Mouse (Mus musculus) liver, embryonic 14.5 days (tissue): ENCODE results near the gene H2al1m. TPM values are rescaled to one million over a fixed set of nuclear protein-coding genes. Genes with fewer than 3 reads are reported as not detected.
"Not testable (repeated sequence)": the region's sequence is repeated elsewhere in the genome, so short reads cannot be mapped to it uniquely, and the experiment has no call there.

Source experiments
- ATAC-seq: fragments of 200-750 bp; cut with Nextera tagmentation; 2 replicates; pipeline ENCODE4 v1.8.0; 2017; ENCODE audit warnings: moderate number of reproducible peaks, mild to moderate bottlenecking, moderate library complexity; ENCODE audit not compliant: insufficient read depth
- DNase-seq, 3 experiments: peaks; one replicate each; pipeline ENCODE4 v3.0.0-alpha.2; 2012 to 2013; ENCODE audit warnings: low read depth in 3 of 3, low spot score in 3 of 3
- H3K27ac ChIP-seq: fragments of 300-500 bp; sonication (generic); 2 replicates; pipeline ENCODE4 v1.5.1; 2014; ENCODE audit warnings: moderate library complexity, mild to moderate bottlenecking, control low read depth, inconsistent platforms
- H3K27me3 ChIP-seq: fragments of 300-500 bp; sonication (generic); 2 replicates; pipeline ENCODE4 v1.6.1; 2014; ENCODE audit warnings: mild to moderate bottlenecking, low read length, moderate library complexity; ENCODE audit not compliant: control insufficient read depth, insufficient read depth
- H3K36me3 ChIP-seq: fragments of 300-500 bp; sonication (generic); replicated peaks from 2 replicates; pipeline ENCODE4 v1.6.1; 2014; ENCODE audit warnings: low read depth; ENCODE audit not compliant: control insufficient read depth, insufficient read depth
- H3K4me1 ChIP-seq, 2 experiments: fragments of 200-500 bp in 1 of 2; fragments of 300-500 bp in 1 of 2; sonication (generic) in 1 of 2; replicated peaks; 2 replicates each; pipeline ENCODE4 v1.6.1; 2012 to 2014; ENCODE audit warnings: antibody characterized with exemption in 1 of 2, inconsistent platforms in 1 of 2, low read length in 1 of 2; ENCODE audit not compliant: control insufficient read depth in 2 of 2, insufficient read depth in 2 of 2
- H3K4me2 ChIP-seq: fragments of 300-500 bp; sonication (generic); 2 replicates; pipeline ENCODE4 v1.6.1; 2014; ENCODE audit warnings: low read depth, mild to moderate bottlenecking, control low read depth, moderate library complexity
- H3K4me3 ChIP-seq, 2 experiments: fragments of 200-500 bp in 1 of 2; fragments of 300-500 bp in 1 of 2; sonication (generic) in 1 of 2; 2 replicates each; pipeline ENCODE4 v1.5.1; 2012 to 2014; ENCODE audit warnings: low read depth in 2 of 2, low read length in 2 of 2, mild to moderate bottlenecking in 2 of 2, control low read depth in 1 of 2, inconsistent platforms in 1 of 2, moderate library complexity in 1 of 2; ENCODE audit not compliant: insufficient read depth in 1 of 2
- H3K9ac ChIP-seq: fragments of 300-500 bp; sonication (generic); replicated peaks from 2 replicates; pipeline ENCODE4 v1.6.1; 2014; ENCODE audit warnings: mild to moderate bottlenecking, control low read depth, moderate library complexity
- H3K9me3 ChIP-seq: fragments of 300-500 bp; sonication (generic); 2 replicates; pipeline ENCODE4 v1.6.1; 2016; ENCODE audit warnings: low read length, mixed read lengths; ENCODE audit not compliant: control insufficient read depth
- CTCF ChIP-seq: IDR thresholded peaks from 2 replicates; pipeline ENCODE4 v1.5.1; 2016; ENCODE audit warnings: antibody characterized with exemption, low read depth, control low read depth
- EP300 ChIP-seq: IDR thresholded peaks from 2 replicates; pipeline ENCODE4 v1.6.1; 2016; ENCODE audit warnings: antibody characterized with exemption, low read depth
- WGBS: fragments of 180-500 bp; shearing (Covaris S2); extraction: QIAGEN DNeasy Blood & Tissue Kit; methylation state at CpG from one replicate; pipeline ENCODE4 v1.1.7; 2014; ENCODE audit not compliant: insufficient replicate concordance; 5-methylcytosine and 5-hydroxymethylcytosine counted together
- polyA plus RNA-seq, 2 experiments: library from polyadenylated mRNA; depleted of rRNA in 1 of 2; stranded (reverse) in 1 of 2; unstranded in 1 of 2; fragments of >200 nt; fragmentation: Nextera tagmentation in 1 of 2; extraction: Ambion mirVana in 1 of 2; gene quantifications; 2 replicates each; pipeline versions ENCODE4 v1.2.1 to v1.2.3; 2012 to 2014

The H2al1m gene
- 2.2 and 3.1 TPM in 2 replicates for polyA plus RNA-seq (2012; rRNA removed)
- polyA plus RNA-seq (2014; fragmentation: Nextera tagmentation; extraction: Ambion mirVana): 1.8 TPM in 2 replicates

GRCm38 (mm10) chrX:9283464-9283863 is at the start of gene H2al1m:
H2al1m (plus strand) TSS chrX:9283764.
- H3K36me3 ChIP-seq, H3K4me1 ChIP-seq, H3K27me3 ChIP-seq, H3K9ac ChIP-seq, H3K27ac ChIP-seq, ATAC-seq, H3K4me2 ChIP-seq, H3K9me3 ChIP-seq, H3K4me3 ChIP-seq, DNase-seq: not testable (repeated sequence)
- no CpG with 5 or more reads among the region's 1 CpGs for WGBS

DNA sequence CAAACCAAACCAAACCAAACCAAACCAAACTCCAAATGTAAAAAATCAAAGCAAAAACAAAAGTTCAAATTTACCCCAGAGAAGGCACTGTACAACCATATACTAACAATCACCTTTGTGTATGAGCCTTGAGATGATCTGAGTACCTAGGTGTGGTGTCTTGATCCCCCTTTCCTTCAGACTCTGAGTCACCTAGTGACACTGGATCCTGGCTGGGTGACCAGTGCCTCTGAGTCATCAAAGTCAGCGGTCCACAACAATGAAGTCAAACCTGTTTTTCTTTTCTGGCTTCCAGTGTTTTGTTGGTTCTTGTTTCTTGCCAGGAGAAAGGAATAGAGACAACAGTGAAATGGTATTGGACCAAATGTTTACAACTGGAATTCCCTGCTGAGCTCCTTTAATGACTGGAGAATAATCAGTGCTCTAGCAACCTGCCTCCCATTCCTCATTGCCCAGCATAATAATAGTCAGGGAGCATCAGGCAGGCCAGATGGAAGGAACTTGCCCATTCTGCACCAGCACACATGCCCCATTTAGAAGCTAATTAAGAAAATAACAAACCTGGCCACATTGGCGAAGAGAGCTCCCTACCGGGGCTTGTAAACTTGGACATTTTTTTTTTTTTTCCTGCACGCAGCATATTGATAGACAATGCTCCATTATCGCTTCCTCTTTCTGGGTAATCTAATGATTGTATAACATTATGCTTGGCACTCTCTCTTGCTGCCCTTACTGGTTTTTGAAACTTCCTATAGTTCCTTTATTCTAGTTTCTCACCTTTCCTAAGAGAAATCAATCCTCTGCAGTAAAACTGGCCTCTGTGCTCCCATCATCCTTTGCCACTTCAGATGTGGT is 42.6 kb upstream of the H2al1m start:
- Histone ChIP-seq H3K27me3 (no peaks in the 10 kb centered on the region), H3K4me2 (no peak overlapping the region), H3K36me3 (no peaks in the 10 kb centered on the region), H3K9ac (no peak overlapping the region), H3K4me1 (peaks cover 19 to 28% of the 10 kb centered on the region in 2 experiments), H3K9me3 (no peaks in the 10 kb centered on the region), H3K4me3 (no peak overlapping the region), H3K27ac (no peak overlapping the region)
- DNase-seq (no peak), ATAC-seq (no peak)
- no peak for TF ChIP-seq EP300
- no peak for TF ChIP-seq CTCF
- whole genome bisulfite sequencing: 69% methylated on average over 5 of the region's 5 CpGs

DNA sequence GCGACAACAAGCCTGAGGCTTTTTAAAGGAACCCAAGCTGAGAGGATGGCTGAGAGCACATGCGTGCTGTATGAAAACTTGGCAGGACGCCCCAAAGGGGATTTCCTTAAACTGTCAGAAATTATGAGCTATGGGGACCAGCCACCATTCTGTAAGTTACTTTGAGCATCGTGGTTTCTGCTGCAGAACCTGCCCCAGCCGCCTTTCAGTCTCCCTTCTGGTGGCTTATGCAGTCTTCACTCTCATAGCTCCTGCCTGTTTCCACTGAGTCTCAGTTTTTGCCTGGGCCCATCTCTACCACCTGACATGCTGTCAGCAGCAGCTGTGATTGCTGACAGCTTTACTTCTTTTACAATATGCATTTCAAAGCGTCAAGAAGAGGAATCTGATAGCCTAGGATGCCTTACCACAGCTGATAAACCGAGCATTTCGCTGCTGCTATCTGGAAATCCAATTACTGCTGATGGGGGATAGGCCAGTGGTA is 40.1 kb upstream of the H2al1m start:
- H3K9ac ChIP-seq: peak overlapping the region; percentile 27; the same call in 1 of the 2 replicates
- no peak for ATAC-seq
- 39% methylated on average over 8 of the region's 8 CpGs for WGBS
- H3K4me2 ChIP-seq: peak overlapping the region; percentile 42
- no peaks in the 10 kb centered on the region for H3K9me3 ChIP-seq
- H3K4me3 ChIP-seq: no peak overlapping the region
- H3K4me1 ChIP-seq: peaks cover 19 to 39% of the 10 kb centered on the region in 2 experiments
- no peaks in the 10 kb centered on the region for H3K27me3 ChIP-seq
- no peaks in the 10 kb centered on the region for H3K36me3 ChIP-seq
- TF ChIP-seq EP300 (no peak), CTCF (no peak)
- peak overlapping the region; percentile 65 for H3K27ac ChIP-seq
- no peak for DNase-seq

DNA sequence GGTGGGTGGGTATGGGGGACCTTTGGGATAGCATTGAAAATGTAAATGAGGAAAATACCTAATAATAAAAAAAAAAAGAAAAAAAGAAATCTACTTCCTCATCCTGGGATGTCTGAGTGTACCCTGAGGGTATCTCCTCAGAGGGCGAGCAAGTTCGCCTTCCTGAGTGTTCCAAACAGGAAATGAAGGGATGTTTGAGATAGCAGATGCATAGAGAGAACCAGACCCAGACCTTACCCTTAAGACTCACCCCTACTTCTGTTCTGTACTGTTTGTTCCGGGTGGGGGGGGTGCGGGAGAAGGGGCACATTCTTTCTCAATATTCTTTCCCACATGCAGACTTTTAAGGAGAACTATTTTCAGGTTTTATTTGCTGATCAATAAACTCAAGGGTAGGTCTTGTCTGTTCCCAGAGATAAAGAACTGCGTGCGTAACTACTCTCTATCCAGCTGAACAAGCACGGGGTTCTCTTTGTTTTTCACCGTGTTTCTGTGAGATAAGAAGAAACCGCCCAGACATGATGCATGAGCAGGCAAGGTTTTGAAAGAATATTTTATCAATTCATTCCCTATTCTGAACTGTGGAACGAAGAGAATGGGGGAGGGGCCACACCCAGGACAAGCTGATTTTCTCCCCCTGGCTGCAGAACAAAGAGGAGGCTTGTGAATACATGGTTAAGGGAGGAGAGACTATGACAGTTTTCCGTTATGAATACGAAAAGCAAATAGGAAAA is 38.8 kb upstream of the H2al1m start:
- H3K27ac ChIP-seq: peak overlapping the region; percentile 60
- no peaks in the 10 kb centered on the region for H3K27me3 ChIP-seq
- ATAC-seq (peak; percentile 98), DNase-seq (peak; percentile 82 to 83 (median 82))
- H3K4me1 ChIP-seq: peaks cover 19 to 46% of the 10 kb centered on the region in 2 experiments
- no peaks in the 10 kb centered on the region for H3K9me3 ChIP-seq
- H3K9ac ChIP-seq: peak overlapping the region; percentile 47
- peak overlapping the region; percentile 48 for H3K4me2 ChIP-seq
- TF ChIP-seq EP300: peak; percentile 98
- peak; percentile 38; the same call in 1 of the 2 replicates for TF ChIP-seq CTCF
- 21% methylated on average over 12 of the region's 12 CpGs for WGBS
- H3K36me3 ChIP-seq: no peaks in the 10 kb centered on the region
- peak overlapping the region; percentile 0 to 30; a peak in 1 of 4 replicates for H3K4me3 ChIP-seq

GRCm38 (mm10) chrX:9248911-9249310 is 34.7 kb upstream of the H2al1m start:
- Histone ChIP-seq H3K9me3 (no peaks in the 10 kb centered on the region), H3K27ac (no peak overlapping the region), H3K9ac (no peak overlapping the region), H3K4me3 (no peak overlapping the region), H3K4me2 (no peak overlapping the region), H3K36me3 (no peaks in the 10 kb centered on the region), H3K27me3 (no peaks in the 10 kb centered on the region), H3K4me1 (peaks cover 14 to 40% of the 10 kb centered on the region in 2 experiments)
- 74% methylated on average over 5 of the region's 5 CpGs for WGBS
- TF ChIP-seq CTCF: no peak
- TF ChIP-seq EP300: no peak
- ATAC-seq (no peak), DNase-seq (no peak)
